Mouse (Mus musculus): ENCODE results near the gene Atl1. TPM values are rescaled to one million over a fixed set of nuclear protein-coding genes. Genes with fewer than 3 reads are reported as not detected.

Gene Atl1
- polyA plus RNA-seq, 1 experiment: 79.9 TPM

DNA sequence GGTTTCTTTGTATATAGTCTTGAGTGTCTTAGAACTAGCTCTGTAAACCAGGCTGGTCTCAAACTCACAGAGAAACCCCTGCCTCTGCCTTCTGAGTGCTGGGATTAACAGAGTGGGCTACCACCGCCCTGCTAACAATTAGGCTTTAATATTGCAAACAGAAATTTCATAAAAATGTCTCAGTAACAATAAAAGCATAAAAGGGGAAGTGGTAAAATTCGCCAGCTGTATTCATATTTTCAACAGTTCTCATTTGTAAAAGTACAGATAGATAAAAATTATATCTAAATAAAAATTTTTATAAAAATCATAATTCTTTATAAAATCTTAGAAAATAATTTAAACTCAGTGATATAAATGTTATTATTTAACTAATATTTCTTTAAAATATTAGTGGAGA is 38.5 kb upstream of the Atl1 start:
- Histone ChIP-seq H3K27ac (ENCODE audit: insufficient read depth, low read length) (no peak overlapping the region), H3K4me1 (ENCODE audit: control insufficient read depth, insufficient read depth, low read length) (peaks cover 3% of the 10 kb centered on the region; the same call in 1 of the 2 replicates), H3K27me3 (ENCODE audit: control insufficient read depth, insufficient read depth, low read length) (no peaks in the 10 kb centered on the region), H3K4me3 (replicated peaks; ENCODE audit: insufficient read depth, low read depth, low read length) (no peak overlapping the region)
- TF ChIP-seq CTCF (IDR thresholded peaks at IDR 0.05; ENCODE audit: borderline replicate concordance, insufficient read depth, low read depth, low read length) (no peak), POLR2A (IDR thresholded peaks at IDR 0.05; ENCODE audit: borderline replicate concordance, insufficient read depth, low read length) (no peak)
- WGBS: 94% methylated on average over 2 of the region's 2 CpGs
- no peak for DNase-seq

DNA sequence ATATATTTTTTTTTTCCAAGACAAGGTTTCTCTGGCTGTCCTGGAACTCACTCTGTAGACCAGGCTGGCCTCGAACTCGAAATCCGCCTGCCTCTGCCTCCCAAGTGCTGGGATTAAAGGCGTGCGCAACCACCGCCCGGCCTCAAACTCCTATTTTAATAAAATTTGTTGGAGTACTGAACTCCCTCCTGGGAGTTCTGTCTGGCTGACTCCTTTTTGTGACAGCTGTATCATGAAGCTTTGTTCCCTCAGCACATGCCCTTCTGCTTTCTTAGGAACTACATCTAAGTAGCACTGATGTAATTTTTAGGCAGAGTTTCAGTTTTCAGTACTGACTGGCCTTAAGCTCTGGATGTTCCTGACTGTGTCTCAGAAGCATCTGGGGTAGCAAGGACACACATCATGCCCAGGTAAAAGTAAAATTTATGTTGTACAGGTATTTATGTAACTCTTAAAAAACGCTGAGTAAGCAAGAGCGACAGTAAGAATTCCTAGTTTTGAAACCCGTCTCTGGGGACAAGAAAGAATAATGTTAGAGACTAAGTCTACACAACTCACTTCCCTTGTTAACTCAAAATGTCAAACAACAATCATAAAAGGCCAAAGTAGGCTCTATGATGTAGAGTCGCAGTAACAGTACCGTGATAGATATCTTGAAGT is 36.6 kb upstream of the Atl1 start:
- DNase-seq: no peak
- Histone ChIP-seq H3K27me3 (ENCODE audit: control insufficient read depth, insufficient read depth, low read length) (no peaks in the 10 kb centered on the region), H3K4me3 (replicated peaks; ENCODE audit: insufficient read depth, low read depth, low read length) (no peak overlapping the region), H3K27ac (ENCODE audit: insufficient read depth, low read length) (no peak overlapping the region), H3K4me1 (ENCODE audit: control insufficient read depth, insufficient read depth, low read length) (peaks cover 3% of the 10 kb centered on the region; the same call in 1 of the 2 replicates)
- TF ChIP-seq POLR2A (IDR thresholded peaks at IDR 0.05; ENCODE audit: borderline replicate concordance, insufficient read depth, low read length) (no peak), CTCF (IDR thresholded peaks at IDR 0.05; ENCODE audit: borderline replicate concordance, insufficient read depth, low read depth, low read length) (no peak)
- 94% methylated on average over 12 of the region's 12 CpGs for WGBS

DNA sequence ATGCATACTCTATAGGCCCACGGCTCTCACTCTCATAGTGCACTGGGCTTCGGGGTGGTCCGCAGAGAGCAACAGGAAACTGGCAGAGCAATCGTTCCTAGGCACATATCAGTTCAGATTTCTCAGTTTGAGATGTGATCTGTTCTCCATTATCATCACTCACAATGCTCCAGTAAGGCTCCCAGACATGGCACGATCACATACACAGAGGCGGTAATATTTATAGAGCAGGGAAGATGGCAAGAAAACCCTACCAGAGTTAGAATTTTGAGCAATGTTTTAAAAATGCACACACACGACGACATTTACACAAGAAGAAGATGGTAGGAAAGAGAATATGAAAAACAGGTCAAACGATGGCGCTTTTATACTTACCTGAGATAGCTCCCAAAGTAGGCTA is 36.0 kb upstream of the Atl1 start:
- 97% methylated on average over 10 of the region's 10 CpGs for WGBS
- no peak for DNase-seq
- no peak for TF ChIP-seq POLR2A (IDR thresholded peaks at IDR 0.05; ENCODE audit: borderline replicate concordance, insufficient read depth, low read length)
- no peak for TF ChIP-seq CTCF (IDR thresholded peaks at IDR 0.05; ENCODE audit: borderline replicate concordance, insufficient read depth, low read depth, low read length)
- Histone ChIP-seq H3K4me3 (replicated peaks; ENCODE audit: insufficient read depth, low read depth, low read length) (no peak overlapping the region), H3K27me3 (ENCODE audit: control insufficient read depth, insufficient read depth, low read length) (no peaks in the 10 kb centered on the region), H3K27ac (ENCODE audit: insufficient read depth, low read length) (no peak overlapping the region), H3K4me1 (ENCODE audit: control insufficient read depth, insufficient read depth, low read length) (peaks cover 3% of the 10 kb centered on the region; the same call in 1 of the 2 replicates)

DNA sequence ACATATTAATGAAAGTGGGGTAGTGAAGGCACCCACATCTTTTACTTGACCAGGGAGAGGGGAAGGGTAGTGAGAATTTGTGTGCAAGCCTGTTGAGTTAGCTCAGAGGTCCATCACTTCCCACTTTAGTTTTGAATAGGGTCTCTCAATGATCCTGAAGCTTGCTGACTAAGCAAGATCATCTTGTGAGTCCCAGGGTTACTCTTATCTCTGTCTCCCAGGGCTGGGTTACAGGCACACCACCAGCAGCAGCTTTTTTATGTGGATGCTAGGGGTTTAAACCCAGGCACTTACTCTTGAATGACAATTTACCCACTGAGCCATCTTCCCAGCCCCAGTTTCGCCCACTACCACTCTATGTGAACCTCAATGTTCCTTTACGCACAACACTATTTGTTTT is 34.8 kb upstream of the Atl1 start:
- peaks cover 3% of the 10 kb centered on the region; the same call in 1 of the 2 replicates for H3K4me1 ChIP-seq (ENCODE audit: control insufficient read depth, insufficient read depth, low read length)
- no peak for DNase-seq
- over 99% methylated on average over 2 of the region's 2 CpGs for WGBS
- no peaks in the 10 kb centered on the region for H3K27me3 ChIP-seq (ENCODE audit: control insufficient read depth, insufficient read depth, low read length)
- H3K27ac ChIP-seq (ENCODE audit: insufficient read depth, low read length): no peak overlapping the region
- H3K4me3 ChIP-seq (replicated peaks; ENCODE audit: insufficient read depth, low read depth, low read length): no peak overlapping the region
- TF ChIP-seq CTCF (IDR thresholded peaks at IDR 0.05; ENCODE audit: borderline replicate concordance, insufficient read depth, low read depth, low read length) (no peak), POLR2A (IDR thresholded peaks at IDR 0.05; ENCODE audit: borderline replicate concordance, insufficient read depth, low read length) (no peak)

DNA sequence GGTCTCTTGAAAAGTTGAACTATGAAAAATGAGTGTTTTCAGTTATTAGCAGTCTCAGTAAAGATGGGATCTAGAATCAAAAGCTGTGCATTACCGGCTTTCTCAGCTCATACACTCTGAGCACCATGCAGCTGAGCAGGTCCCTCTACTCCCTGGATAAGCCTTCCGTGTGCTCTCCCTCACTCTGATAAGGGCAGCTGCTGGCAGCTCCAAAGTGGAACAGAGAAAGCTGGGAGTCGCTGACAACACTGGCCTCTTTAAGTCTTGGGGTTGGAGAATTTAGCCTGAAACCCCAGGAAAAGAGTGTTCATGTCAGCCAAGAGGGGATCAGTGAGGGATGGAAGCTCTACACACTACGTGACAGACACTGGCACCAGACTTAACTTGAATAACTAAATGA is 33.6 kb upstream of the Atl1 start:
- 78% methylated on average over 4 of the region's 4 CpGs for WGBS
- H3K4me3 ChIP-seq (replicated peaks; ENCODE audit: insufficient read depth, low read depth, low read length): no peak overlapping the region
- no peak overlapping the region for H3K27ac ChIP-seq (ENCODE audit: insufficient read depth, low read length)
- peaks cover 3% of the 10 kb centered on the region; the same call in 1 of the 2 replicates for H3K4me1 ChIP-seq (ENCODE audit: control insufficient read depth, insufficient read depth, low read length)
- TF ChIP-seq CTCF (IDR thresholded peaks at IDR 0.05; ENCODE audit: borderline replicate concordance, insufficient read depth, low read depth, low read length) (no peak), POLR2A (IDR thresholded peaks at IDR 0.05; ENCODE audit: borderline replicate concordance, insufficient read depth, low read length) (no peak)
- DNase-seq: no peak
- no peaks in the 10 kb centered on the region for H3K27me3 ChIP-seq (ENCODE audit: control insufficient read depth, insufficient read depth, low read length)

DNA sequence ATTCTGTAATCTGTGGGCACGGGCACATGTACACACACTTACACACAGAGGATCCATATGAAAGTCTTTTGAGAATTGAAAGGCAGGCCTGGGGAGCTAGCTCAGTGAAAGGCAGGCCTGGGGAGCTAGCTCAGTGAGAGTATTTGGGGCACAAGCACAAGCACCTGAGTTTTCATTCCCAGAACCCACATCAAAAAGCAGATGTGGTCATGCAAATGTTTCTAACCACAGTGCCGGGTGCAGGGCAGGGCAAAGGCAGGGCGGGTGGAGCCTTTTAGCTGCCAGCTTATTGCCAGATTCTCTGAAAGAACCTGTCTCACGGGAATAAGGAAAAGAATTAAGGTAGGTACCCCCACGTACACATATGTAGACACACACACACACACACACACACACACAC is 28.9 kb upstream of the Atl1 start:
- no peak overlapping the region for H3K4me3 ChIP-seq (replicated peaks; ENCODE audit: insufficient read depth, low read depth, low read length)
- TF ChIP-seq CTCF (IDR thresholded peaks at IDR 0.05; ENCODE audit: borderline replicate concordance, insufficient read depth, low read depth, low read length): no peak
- TF ChIP-seq POLR2A (IDR thresholded peaks at IDR 0.05; ENCODE audit: borderline replicate concordance, insufficient read depth, low read length): no peak
- H3K4me1 ChIP-seq (ENCODE audit: control insufficient read depth, insufficient read depth, low read length): no peaks in the 10 kb centered on the region; the same call in none of the 2 replicates
- 86% methylated on average over 5 of the region's 5 CpGs for WGBS
- H3K27me3 ChIP-seq (ENCODE audit: control insufficient read depth, insufficient read depth, low read length): no peaks in the 10 kb centered on the region
- no peak overlapping the region for H3K27ac ChIP-seq (ENCODE audit: insufficient read depth, low read length)
- no peak for DNase-seq

DNA sequence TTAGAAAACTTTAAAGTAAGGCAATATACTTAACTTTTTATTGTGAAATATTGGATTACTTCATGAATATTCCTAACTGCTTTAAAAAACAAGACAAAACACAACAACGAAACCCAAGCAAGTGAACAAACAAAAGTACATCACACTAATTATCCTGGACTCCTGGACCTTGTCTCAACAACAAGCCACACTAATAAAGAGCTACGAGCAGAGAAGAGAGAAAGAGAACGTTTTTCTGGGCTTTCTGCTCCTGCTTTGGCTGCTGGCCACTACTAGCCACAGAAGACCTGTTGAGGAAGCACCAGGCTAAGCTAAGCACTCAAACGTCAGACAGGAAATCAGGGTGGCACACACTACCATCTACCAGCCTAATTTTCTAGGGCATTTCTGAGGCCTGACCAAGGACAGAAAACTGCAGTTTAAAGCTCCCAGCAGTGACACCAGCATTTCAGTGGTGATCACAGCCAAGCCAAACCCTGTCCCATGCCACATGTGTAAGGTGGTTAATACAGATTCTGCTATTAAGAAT is 28.2 kb upstream of the Atl1 start:
- 27% methylated on average over 4 of the region's 4 CpGs for WGBS

DNA sequence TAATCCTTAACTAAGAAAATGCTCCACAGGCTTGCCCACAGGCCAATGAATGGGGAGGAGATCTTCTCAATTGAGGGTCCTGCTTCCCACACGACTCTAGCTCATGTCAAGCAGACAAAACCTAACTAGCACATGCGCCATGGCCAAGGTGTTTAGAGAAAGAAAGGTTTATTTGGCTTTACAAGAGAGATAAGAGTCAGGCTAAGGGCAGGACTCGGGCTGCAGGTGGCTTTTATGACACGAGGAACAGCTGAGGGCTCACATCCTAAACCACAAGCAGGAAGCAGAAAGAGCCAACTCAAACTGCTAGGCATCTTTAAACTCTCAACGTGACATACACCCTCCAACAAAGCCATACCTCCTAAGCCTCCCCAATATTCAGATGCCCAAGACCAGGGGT is 25.1 kb upstream of the Atl1 start:
- Histone ChIP-seq H3K27me3 (ENCODE audit: control insufficient read depth, insufficient read depth, low read length) (no peaks in the 10 kb centered on the region), H3K4me3 (replicated peaks; ENCODE audit: insufficient read depth, low read depth, low read length) (no peak overlapping the region), H3K27ac (ENCODE audit: insufficient read depth, low read length) (no peak overlapping the region), H3K4me1 (ENCODE audit: control insufficient read depth, insufficient read depth, low read length) (no peaks in the 10 kb centered on the region; the same call in 1 of the 2 replicates)
- TF ChIP-seq POLR2A (IDR thresholded peaks at IDR 0.05; ENCODE audit: borderline replicate concordance, insufficient read depth, low read length): no peak
- TF ChIP-seq CTCF (IDR thresholded peaks at IDR 0.05; ENCODE audit: borderline replicate concordance, insufficient read depth, low read depth, low read length): no peak
- no peak for DNase-seq
- WGBS: 83% methylated on average over 5 of the region's 5 CpGs

More for the DNA sequence above, 28.2 kb upstream of the Atl1 start:
- no peak overlapping the region for H3K4me3 ChIP-seq (replicated peaks; ENCODE audit: insufficient read depth, low read depth, low read length)
- DNase-seq: no peak
- no peak overlapping the region for H3K27ac ChIP-seq (ENCODE audit: insufficient read depth, low read length)
- TF ChIP-seq POLR2A (IDR thresholded peaks at IDR 0.05; ENCODE audit: borderline replicate concordance, insufficient read depth, low read length) (no peak), CTCF (IDR thresholded peaks at IDR 0.05; ENCODE audit: borderline replicate concordance, insufficient read depth, low read depth, low read length) (no peak)
- no peaks in the 10 kb centered on the region for H3K27me3 ChIP-seq (ENCODE audit: control insufficient read depth, insufficient read depth, low read length)
- H3K4me1 ChIP-seq (ENCODE audit: control insufficient read depth, insufficient read depth, low read length): no peaks in the 10 kb centered on the region; the same call in 1 of the 2 replicates

All from cerebellum, adult 2 months (tissue).